Mouse (Mus musculus): Measurements from ENCODE around the gene Slc22a1. TPM values are rescaled to one million over a fixed set of nuclear protein-coding genes. Genes with fewer than 3 reads are reported as not detected.
"Not testable (repeated sequence)": the region's sequence is repeated elsewhere in the genome, so short reads cannot be mapped to it uniquely, and the experiment has no call there.

Gene Slc22a1
- polyA plus RNA-seq, 1 experiment from 2014 or later, result not detected

DNA sequence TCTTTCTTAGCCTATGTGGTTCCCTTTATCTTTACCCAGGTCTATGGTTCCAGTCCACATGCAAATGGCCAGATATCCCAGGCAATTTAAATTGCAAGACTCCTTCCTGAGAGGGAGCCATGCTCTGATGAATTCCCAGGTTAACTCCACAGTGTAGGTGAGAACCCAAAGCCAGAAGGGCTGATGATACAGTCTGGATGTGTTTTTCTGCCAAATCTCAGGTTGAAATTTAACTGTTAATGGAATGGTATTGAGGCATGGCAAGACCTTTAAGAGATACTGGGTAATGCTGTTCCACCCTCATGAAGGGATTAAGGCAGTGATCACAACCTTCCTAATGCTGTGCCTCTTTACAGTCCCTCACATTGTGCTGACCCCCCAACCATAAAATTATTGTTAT is 2.6 kb upstream of the Slc22a1 start:
- Histone ChIP-seq H3K9ac (no peak overlapping the region), H3K4me3 (no peak overlapping the region), H3K27me3 (no peaks in the 10 kb centered on the region), H3K9me3 (replicated peaks) (no peaks in the 10 kb centered on the region), H3K4me1 (no peaks in the 10 kb centered on the region), H3K4me2 (replicated peaks) (no peak overlapping the region), H3K27ac (no peak overlapping the region), H3K36me3 (peaks cover 22% of the 10 kb centered on the region)
- no peak for ATAC-seq (ENCODE audit: low FRiP score)

DNA sequence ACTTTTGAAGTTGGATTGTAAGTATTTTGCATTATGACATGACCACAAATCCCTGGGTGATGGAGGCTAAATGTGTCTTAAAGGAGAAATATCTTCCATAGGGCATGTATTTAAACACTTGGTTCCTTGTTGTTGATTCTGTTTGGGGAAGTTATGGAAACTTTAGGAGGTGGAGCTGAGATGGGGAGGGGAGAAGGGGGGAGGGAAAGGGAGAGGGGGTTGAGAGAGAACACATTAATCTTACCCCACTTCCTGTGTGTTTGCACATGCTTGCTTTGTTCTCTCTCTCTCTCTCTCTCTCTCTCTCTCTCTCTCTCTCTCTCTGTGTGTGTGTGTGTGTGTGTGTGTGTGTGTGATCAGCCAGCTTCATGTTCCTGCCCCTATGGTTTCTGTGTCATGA is 1.5 kb upstream of the Slc22a1 start:
- Histone ChIP-seq H3K36me3 (peaks cover 16% of the 10 kb centered on the region), H3K4me2 (replicated peaks) (no peak overlapping the region), H3K4me3 (no peak overlapping the region), H3K4me1 (no peaks in the 10 kb centered on the region), H3K27ac (no peak overlapping the region), H3K27me3 (no peaks in the 10 kb centered on the region), H3K9me3 (replicated peaks) (no peaks in the 10 kb centered on the region), H3K9ac (no peak overlapping the region)
- ATAC-seq (ENCODE audit: low FRiP score), result no peak

- H3K27ac ChIP-seq; H3K27me3 ChIP-seq; H3K9ac ChIP-seq; H3K4me3 ChIP-seq; H3K9me3 ChIP-seq (replicated peaks); ATAC-seq (ENCODE audit: low FRiP score); H3K36me3 ChIP-seq; H3K4me2 ChIP-seq (replicated peaks); H3K4me1 ChIP-seq: not testable (repeated sequence)
- 89% methylated on average over 7 of the region's 7 CpGs for WGBS
These were observed 649 bp downstream of the Slc22a1 start for GRCm38 (mm10) chr17:12674980-12675379.

DNA sequence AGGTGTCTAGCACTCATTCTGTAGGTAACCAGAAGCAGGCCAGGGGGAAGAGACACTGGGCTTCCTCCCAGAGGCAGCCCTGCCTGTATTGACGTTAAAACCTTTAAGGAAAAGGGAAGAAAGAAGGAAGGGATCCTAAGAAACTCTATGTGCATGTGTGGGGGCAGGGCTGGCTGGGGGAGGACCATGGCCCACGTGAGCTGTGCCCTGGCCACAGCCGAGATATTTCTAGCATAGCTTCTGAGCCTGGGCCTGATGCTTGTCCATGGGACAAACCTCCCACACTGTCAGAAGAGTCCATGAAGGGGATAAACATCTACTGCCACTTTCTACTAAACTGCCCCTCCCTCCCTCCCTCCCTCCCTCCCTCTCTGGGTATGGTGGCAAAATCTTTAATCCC is 1.8 kb downstream of the Slc22a1 start:
- Histone ChIP-seq H3K9me3 (replicated peaks) (no peaks in the 10 kb centered on the region), H3K4me1 (no peaks in the 10 kb centered on the region), H3K4me2 (replicated peaks) (no peak overlapping the region), H3K36me3 (no peaks in the 10 kb centered on the region), H3K27ac (no peak overlapping the region), H3K27me3 (no peaks in the 10 kb centered on the region), H3K9ac (no peak overlapping the region), H3K4me3 (no peak overlapping the region)
- no peak for ATAC-seq (ENCODE audit: low FRiP score)
- WGBS, result 66% methylated on average over 3 of the region's 3 CpGs

DNA sequence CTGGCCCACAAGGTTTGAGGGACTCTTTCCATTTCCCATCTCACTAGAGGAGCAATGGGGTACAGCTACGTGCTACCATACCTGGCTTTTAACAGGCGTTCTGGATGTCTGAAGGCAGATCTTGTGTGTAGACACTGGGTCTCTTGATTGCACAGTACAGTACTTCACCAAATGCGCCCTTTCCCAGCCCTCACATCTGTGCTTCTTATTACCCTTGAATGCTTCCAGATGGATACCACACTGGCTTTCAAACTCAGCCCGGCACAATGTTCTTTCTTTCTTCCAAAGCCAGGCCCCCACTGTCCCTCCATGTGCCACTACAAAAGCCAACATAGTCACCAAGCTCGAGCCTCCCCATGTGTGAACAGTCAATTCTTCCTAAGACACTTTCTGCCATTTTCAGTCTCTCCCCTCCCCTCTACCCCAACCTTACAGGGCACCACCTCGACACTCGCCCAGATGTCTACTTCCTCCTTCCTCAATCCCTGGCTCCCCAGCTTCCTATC is 3.3 kb downstream of the Slc22a1 start:
- no peak overlapping the region for H3K9ac ChIP-seq
- H3K36me3 ChIP-seq, result no peaks in the 10 kb centered on the region
- no peak for ATAC-seq (ENCODE audit: low FRiP score)
- H3K27me3 ChIP-seq, result no peaks in the 10 kb centered on the region
- no peak overlapping the region for H3K4me2 ChIP-seq (replicated peaks)
- H3K27ac ChIP-seq, result no peak overlapping the region
- no peaks in the 10 kb centered on the region for H3K9me3 ChIP-seq (replicated peaks)
- WGBS, result 70% methylated on average over 7 of the region's 7 CpGs
- H3K4me1 ChIP-seq, result no peaks in the 10 kb centered on the region
- H3K4me3 ChIP-seq, result no peak overlapping the region

DNA sequence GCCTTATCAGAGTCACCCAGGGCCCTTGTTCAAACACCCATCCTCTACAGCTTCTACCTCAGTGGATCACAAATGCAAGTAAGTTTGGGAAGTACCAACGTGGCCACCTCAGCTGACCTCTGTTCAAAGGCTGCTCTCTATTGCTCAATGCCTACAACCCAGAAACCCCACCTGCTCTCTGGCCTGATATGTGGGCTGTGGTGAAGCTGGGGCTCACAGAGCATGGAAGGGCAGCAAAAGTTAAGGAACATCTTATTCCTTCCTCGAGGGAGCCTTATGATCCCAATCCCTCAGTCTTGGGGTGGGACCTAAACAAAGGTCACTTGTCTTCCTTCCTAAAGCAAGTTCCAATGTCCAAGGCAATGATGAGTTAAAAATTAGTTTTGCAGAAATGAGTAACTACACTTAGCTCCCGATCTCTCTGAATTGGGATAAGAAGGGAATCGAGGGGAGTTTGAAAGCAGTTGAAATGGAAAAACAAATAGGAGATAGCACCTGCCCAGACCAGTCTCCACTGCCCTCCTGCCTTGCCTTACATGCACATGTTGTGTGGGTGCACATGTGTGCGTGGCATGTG is 4.5 kb downstream of the Slc22a1 start:
- WGBS, result 83% methylated on average over 5 of the region's 5 CpGs
- no peak overlapping the region for H3K4me2 ChIP-seq (replicated peaks)
- no peaks in the 10 kb centered on the region for H3K36me3 ChIP-seq
- no peak for ATAC-seq (ENCODE audit: low FRiP score)
- no peak overlapping the region for H3K9ac ChIP-seq
- H3K4me1 ChIP-seq, result no peaks in the 10 kb centered on the region
- no peak overlapping the region for H3K27ac ChIP-seq
- no peaks in the 10 kb centered on the region for H3K9me3 ChIP-seq (replicated peaks)
- no peak overlapping the region for H3K4me3 ChIP-seq
- no peaks in the 10 kb centered on the region for H3K27me3 ChIP-seq

GRCm38 (mm10) chr17:12669363-12669679 is 6.3 kb downstream of the Slc22a1 start:
- H3K27me3 ChIP-seq, result no peaks in the 10 kb centered on the region
- H3K9ac ChIP-seq, result no peak overlapping the region
- no peak overlapping the region for H3K4me3 ChIP-seq
- H3K36me3 ChIP-seq, result no peaks in the 10 kb centered on the region
- H3K9me3 ChIP-seq (replicated peaks), result no peaks in the 10 kb centered on the region
- no peak overlapping the region for H3K4me2 ChIP-seq (replicated peaks)
- H3K4me1 ChIP-seq, result no peaks in the 10 kb centered on the region
- no peak for ATAC-seq (ENCODE audit: low FRiP score)
- H3K27ac ChIP-seq, result no peak overlapping the region

GRCm38 (mm10) chr17:12668478-12669362 is 6.9 kb downstream of the Slc22a1 start:
- Histone ChIP-seq H3K4me3 (no peak overlapping the region), H3K9ac (no peak overlapping the region), H3K9me3 (replicated peaks) (no peaks in the 10 kb centered on the region), H3K4me1 (no peaks in the 10 kb centered on the region), H3K27ac (no peak overlapping the region), H3K4me2 (replicated peaks) (no peak overlapping the region), H3K27me3 (no peaks in the 10 kb centered on the region), H3K36me3 (no peaks in the 10 kb centered on the region)
- no peak for ATAC-seq (ENCODE audit: low FRiP score)
- WGBS, result 61% methylated on average over 7 of the region's 7 CpGs

DNA sequence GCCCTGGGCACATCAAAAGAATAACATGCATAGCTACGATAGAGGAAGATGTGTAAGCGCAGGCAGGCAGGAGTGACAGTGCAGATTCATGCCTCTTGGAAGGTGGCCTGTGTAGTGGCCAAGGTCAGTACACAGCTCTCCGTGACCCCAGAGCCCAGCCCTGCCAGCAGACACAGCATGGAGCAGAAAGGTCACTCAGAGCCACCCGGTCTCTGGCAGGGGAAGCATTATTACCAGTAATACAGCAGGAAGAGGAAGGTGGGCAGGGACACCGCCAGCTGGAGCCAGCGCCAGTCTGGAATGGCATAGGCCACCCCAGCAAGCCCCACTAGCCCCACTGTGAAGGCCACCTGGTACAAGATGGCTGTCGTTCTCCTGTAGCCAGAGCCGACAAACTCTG is 11.5 kb downstream of the Slc22a1 start:
- Histone ChIP-seq H3K27me3 (no peaks in the 10 kb centered on the region), H3K9me3 (replicated peaks) (no peaks in the 10 kb centered on the region), H3K27ac (no peak overlapping the region), H3K4me2 (replicated peaks) (no peak overlapping the region), H3K9ac (no peak overlapping the region), H3K4me1 (no peaks in the 10 kb centered on the region), H3K4me3 (no peak overlapping the region), H3K36me3 (no peaks in the 10 kb centered on the region)
- no peak for ATAC-seq (ENCODE audit: low FRiP score)
- WGBS, result 76% methylated on average over 8 of the region's 8 CpGs

- Histone ChIP-seq H3K4me2 (replicated peaks) (no peak overlapping the region), H3K9me3 (replicated peaks) (no peaks in the 10 kb centered on the region), H3K27ac (no peak overlapping the region), H3K4me1 (no peaks in the 10 kb centered on the region), H3K27me3 (no peaks in the 10 kb centered on the region), H3K9ac (no peak overlapping the region), H3K36me3 (no peaks in the 10 kb centered on the region), H3K4me3 (no peak overlapping the region)
- 72% methylated on average over 13 of the region's 13 CpGs for WGBS
- ATAC-seq (ENCODE audit: low FRiP score), result no peak
These were observed 14.9 kb downstream of the Slc22a1 start for GRCm38 (mm10) chr17:12660572-12661260.

- Histone ChIP-seq H3K9ac (no peak overlapping the region), H3K9me3 (replicated peaks) (no peaks in the 10 kb centered on the region), H3K4me3 (no peak overlapping the region), H3K4me1 (no peaks in the 10 kb centered on the region), H3K27me3 (no peaks in the 10 kb centered on the region), H3K4me2 (replicated peaks) (no peak overlapping the region), H3K36me3 (no peaks in the 10 kb centered on the region), H3K27ac (no peak overlapping the region)
- ATAC-seq (ENCODE audit: low FRiP score), result no peak
- 94% methylated on average over 10 of the region's 10 CpGs for WGBS
These were observed 16.4 kb downstream of the Slc22a1 start for GRCm38 (mm10) chr17:12659233-12659632.

- WGBS, result 89% methylated on average over 7 of the region's 7 CpGs
- no peak overlapping the region for H3K4me2 ChIP-seq (replicated peaks)
These were observed 16.8 kb downstream of the Slc22a1 start for GRCm38 (mm10) chr17:12658784-12659183.

More at GRCm38 (mm10) chr17:12658784-12659183, 16.8 kb downstream of the Slc22a1 start:
- Histone ChIP-seq H3K4me1 (no peaks in the 10 kb centered on the region), H3K27ac (no peak overlapping the region), H3K27me3 (no peaks in the 10 kb centered on the region), H3K9ac (no peak overlapping the region), H3K36me3 (no peaks in the 10 kb centered on the region), H3K9me3 (replicated peaks) (no peaks in the 10 kb centered on the region), H3K4me3 (no peak overlapping the region)
- ATAC-seq (ENCODE audit: low FRiP score), result no peak

All from hindbrain, embryonic 12.5 days (tissue).